Mouse (Mus musculus) brain, adult 2 months (tissue): ENCODE measurements around the gene Sp100.

Source experiments
- DNase-seq: peaks from one replicate; pipeline ENCODE4 v3.0.0; 2011; ENCODE audit warnings: low read depth, low spot score

The Sp100 gene

GRCm38 (mm10) chr1:85746511-85746910 lies 96.7 kb downstream of the Sp100 start:
- DNase-seq, result no peak

DNA sequence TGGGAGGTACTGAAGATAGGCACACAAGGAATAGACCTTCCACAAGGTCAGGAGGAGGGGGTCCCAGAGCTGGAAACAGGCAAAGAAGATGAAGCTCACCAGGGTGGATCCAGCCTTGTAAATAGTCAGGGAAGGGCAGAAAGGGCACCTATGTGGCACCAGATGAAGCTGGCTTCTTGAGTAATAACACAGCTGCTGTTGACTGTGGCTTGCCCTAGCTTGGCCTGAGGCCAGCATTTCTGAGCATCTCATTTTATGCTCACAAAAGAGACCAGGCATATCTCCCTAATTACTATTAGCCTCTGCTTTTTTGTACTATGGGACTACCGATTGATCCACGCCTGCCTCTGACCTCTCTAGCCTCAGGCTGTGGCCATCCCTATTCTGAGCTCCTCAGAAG lies 100.0 kb downstream of the Sp100 start:
- no peak for DNase-seq

DNA sequence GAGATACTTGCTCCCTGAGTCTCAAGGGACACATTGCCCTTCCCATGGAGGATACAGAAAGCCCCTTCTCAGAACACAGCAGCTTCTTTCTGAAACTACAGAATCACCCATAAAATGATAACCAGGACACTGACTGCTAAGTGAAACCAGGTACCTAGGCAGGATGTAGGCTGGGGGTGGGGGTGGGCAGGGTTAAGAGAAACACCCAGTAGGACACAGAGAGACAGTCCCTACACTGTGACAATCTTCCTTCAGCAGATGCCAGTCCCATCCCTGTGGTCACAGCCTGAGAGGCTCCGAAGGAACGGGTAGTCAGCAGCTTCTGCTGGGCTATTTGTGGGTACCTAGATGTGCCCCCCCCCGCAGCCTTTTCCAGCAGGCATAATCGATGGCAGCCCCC lies 100.9 kb downstream of the Sp100 start:
- no peak for DNase-seq

GRCm38 (mm10) chr1:85751494-85751893 lies 101.7 kb downstream of the Sp100 start:
- peak; percentile 36 for DNase-seq

- no peak for DNase-seq
Measured at GRCm38 (mm10) chr1:85751932-85752680, 102.3 kb downstream of the Sp100 start.

DNA sequence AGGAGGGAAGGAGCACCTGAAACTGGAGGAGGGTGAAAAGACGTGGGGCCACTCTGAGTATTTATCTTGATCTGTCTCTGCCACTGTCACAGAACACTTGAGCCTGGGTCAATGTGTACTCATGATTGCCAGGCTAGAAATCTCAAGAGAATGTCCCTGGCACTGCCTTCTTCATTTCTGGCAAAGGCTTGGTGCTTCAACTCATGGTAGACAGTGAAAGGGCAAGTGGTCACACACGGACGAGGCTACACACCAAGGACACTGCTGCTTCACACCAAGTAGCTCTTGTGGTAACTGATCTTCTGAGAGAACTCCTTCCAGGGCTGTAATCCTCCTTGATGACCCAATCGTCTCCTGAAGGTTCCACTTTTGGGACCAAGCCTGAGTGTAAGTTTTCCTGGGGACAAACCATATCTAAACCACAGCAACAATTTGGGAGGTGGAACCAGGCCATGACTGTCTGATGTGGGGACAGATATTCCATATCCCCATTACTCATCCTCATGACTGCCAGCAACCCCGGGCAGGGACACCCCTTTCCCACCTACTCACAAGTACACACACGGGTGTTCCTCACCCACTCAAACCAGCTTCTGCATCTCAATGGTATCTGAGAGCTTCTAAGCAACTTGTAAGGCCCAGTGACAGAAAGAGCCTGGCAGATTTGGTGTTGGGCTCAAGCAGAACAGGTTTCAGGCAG lies 107.9 kb downstream of the Sp100 start:
- peak; percentile 69 for DNase-seq

GRCm38 (mm10) chr1:85758231-85758968 lies 108.6 kb downstream of the Sp100 start:
- peak; percentile 75 for DNase-seq

DNA sequence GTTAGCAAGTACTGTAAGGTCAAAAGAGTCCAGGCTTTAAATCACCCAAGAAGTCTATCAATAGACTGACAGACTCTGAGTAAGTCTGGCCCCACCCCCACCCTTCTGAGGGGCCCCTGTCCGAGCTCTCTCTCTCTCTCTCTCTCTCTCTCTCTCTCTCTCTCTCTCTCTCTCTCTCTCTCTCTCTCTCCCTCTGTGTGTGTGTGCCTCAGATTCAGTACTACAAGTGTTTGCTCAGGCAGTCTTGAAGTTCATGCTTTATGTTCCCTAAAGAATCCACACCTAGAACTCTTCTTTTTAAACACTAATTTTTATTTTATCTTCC lies 109.1 kb downstream of the Sp100 start:
- DNase-seq, result no peak
